Mouse (Mus musculus) kidney, adult 2 months (tissue): Measurements from ENCODE around the gene Ddhd1. TPM values are rescaled to one million over a fixed set of nuclear protein-coding genes. Genes with fewer than 3 reads are reported as not detected.

ENCODE experiments used
- DNase-seq: peaks from one replicate; pipeline ENCODE4 v3.0.0; 2021
- H3K27ac ChIP-seq: fragments of 200-500 bp; 2 replicates; pipeline ENCODE4 v1.5.1; 2012; ENCODE audit warnings: low read depth, low read length, control low read depth, inconsistent platforms; ENCODE audit not compliant: insufficient read depth
- H3K27me3 ChIP-seq: fragments of 200-500 bp; replicated peaks from 2 replicates; pipeline ENCODE4 v1.6.1; 2012; ENCODE audit warnings: mild to moderate bottlenecking, moderate library complexity, low read length, inconsistent platforms; ENCODE audit not compliant: control insufficient read depth, insufficient read depth
- H3K36me3 ChIP-seq: fragments of 200-500 bp; 2 replicates; pipeline ENCODE4 v1.6.1; 2012; ENCODE audit warnings: mild to moderate bottlenecking, moderate library complexity, low read length, inconsistent platforms; ENCODE audit not compliant: control insufficient read depth, insufficient read depth
- H3K4me1 ChIP-seq: fragments of 200-500 bp; 2 replicates; pipeline ENCODE4 v1.6.1; 2011; ENCODE audit warnings: low read length; ENCODE audit not compliant: control insufficient read depth, insufficient read depth
- H3K4me3 ChIP-seq: fragments of 200-500 bp; 2 replicates; pipeline ENCODE4 v1.5.1; 2011; ENCODE audit warnings: mild to moderate bottlenecking, low read depth, low read length, control low read depth; ENCODE audit not compliant: insufficient read depth
- CTCF ChIP-seq: fragments of 200-500 bp; conservative IDR thresholded peaks from 2 replicates; pipeline ENCODE4 v1.5.1; 2011; ENCODE audit warnings: low read depth, mild to moderate bottlenecking, control low read depth, low read length, moderate library complexity, mixed read lengths; ENCODE audit not compliant: insufficient read depth, insufficient read length
- POLR2A ChIP-seq: fragments of 200-500 bp; IDR thresholded peaks from one replicate; pipeline ENCODE4 v1.6.1; 2011; ENCODE audit warnings: low read depth, low read length, control low read depth
- whole genome bisulfite sequencing: fragments of 180-500 bp; shearing (Covaris S2); methylation state at CpG from one replicate; pipeline ENCODE4 v1.1.7; 2018; 5-methylcytosine and 5-hydroxymethylcytosine counted together
- polyA plus RNA-seq: library from polyadenylated mRNA; depleted of rRNA; stranded (reverse); fragments of >200 nt; gene quantifications from 2 replicates; pipeline ENCODE4 v1.2.3, GENCODE M21; 2012

Gene Ddhd1
- polyA plus RNA-seq, 1 experiment = 10.7 TPM

DNA sequence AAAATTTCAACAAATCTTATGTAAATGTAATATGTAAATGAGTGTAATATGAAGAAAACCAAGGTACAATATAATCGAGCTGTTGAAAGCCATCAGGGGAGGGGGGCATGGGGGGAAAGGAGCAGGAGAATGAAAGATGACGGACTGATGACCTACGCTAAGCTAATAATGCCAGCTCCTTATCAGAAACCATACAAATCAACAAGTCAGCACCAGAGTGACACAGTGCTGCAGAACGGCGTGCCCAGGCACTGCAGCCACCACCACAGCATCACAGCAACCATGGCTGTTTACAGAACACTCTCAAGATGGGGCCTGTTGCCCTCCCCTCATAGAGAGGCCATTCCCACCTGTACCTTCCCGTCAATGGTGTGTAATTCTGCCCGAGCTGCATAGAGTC is 10.8 kb downstream of the Ddhd1 start:
- H3K27me3 ChIP-seq = no peaks in the 10 kb centered on the region
- TF ChIP-seq CTCF (no peak), POLR2A (no peak)
- H3K36me3 ChIP-seq = no peaks in the 10 kb centered on the region
- no peak overlapping the region for H3K27ac ChIP-seq
- no peak overlapping the region for H3K4me3 ChIP-seq
- DNase-seq = no peak
- H3K4me1 ChIP-seq = peaks cover 10% of the 10 kb centered on the region; the same call in 1 of the 2 replicates
- WGBS = 85% methylated on average over 7 of the region's 7 CpGs

DNA sequence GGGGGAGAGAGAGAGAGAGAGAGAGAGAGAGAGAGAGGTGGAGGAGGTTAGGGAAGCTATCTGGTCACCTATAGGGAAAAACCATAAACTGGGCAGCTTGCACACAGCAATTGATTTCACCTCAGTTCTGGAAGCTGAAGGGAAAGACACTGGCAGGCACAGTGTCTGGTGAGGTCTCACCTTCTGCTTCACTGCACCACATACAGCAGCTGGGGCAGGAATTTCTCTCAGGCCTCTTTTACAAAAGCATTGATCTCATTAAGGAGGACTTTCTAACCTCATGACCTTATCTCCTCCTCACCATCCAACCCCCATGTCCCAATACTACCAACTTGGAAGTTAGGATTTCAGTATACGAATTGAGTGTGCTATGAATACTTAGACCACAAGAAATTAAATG is 13.2 kb downstream of the Ddhd1 start:
- WGBS = 85% methylated on average over 1 of the region's 1 CpGs

DNA sequence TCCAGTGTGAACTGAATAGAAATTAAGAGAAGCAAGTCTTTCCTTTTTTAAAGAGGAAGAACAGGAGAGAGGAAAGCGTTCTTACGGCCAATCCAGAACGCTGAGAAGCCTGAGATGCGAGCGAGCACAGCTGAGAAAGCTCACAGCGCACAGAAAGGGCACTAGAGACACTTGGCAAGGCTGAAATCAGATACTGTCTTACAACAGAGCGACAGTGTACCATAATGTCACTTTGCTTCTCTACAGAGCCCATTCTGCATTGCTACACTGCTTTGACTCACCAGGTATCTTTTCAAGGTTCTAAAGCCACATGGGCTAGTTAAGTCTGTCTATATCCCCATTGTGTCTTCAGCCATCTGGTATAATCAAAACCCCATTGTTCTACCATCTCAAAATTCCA is 13.7 kb downstream of the Ddhd1 start:
- no peak for TF ChIP-seq POLR2A
- no peak for TF ChIP-seq CTCF
- WGBS = 74% methylated on average over 7 of the region's 7 CpGs
- Histone ChIP-seq H3K4me1 (peaks cover 9% of the 10 kb centered on the region; the same call in 1 of the 2 replicates), H3K36me3 (no peaks in the 10 kb centered on the region), H3K4me3 (no peak overlapping the region), H3K27me3 (no peaks in the 10 kb centered on the region), H3K27ac (no peak overlapping the region)
- no peak for DNase-seq

More for the DNA sequence above, 13.2 kb downstream of the Ddhd1 start:
- TF ChIP-seq CTCF (no peak), POLR2A (no peak)
- H3K27ac ChIP-seq = no peak overlapping the region
- DNase-seq = no peak
- H3K36me3 ChIP-seq = no peaks in the 10 kb centered on the region
- no peak overlapping the region for H3K4me3 ChIP-seq
- H3K27me3 ChIP-seq = no peaks in the 10 kb centered on the region
- peaks cover 9% of the 10 kb centered on the region; the same call in 1 of the 2 replicates for H3K4me1 ChIP-seq

DNA sequence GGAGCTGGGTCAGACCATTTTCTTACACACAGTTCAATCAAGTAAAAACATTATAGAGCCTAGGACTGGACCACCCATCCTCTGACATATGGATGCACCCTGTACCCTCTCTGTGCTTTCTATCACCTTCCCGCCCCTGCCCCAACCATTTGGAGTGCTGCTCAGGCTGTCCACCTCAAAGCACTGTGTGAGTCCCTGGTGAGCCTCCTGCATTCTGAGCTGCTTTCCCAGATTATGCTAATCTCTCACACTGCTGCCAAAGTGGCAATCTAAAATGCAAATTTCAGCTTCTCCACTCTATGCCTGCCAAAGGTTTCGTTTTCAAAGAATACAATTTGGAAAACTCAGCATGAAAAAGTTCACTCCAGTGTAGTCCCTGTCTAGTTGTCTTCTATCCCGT is 14.5 kb downstream of the Ddhd1 start:
- Histone ChIP-seq H3K36me3 (no peaks in the 10 kb centered on the region), H3K4me1 (peaks cover 7% of the 10 kb centered on the region; the same call in 1 of the 2 replicates), H3K4me3 (no peak overlapping the region), H3K27ac (no peak overlapping the region), H3K27me3 (no peaks in the 10 kb centered on the region)
- WGBS = 65% methylated on average over 3 of the region's 3 CpGs
- no peak for TF ChIP-seq POLR2A
- TF ChIP-seq CTCF = no peak
- no peak for DNase-seq

DNA sequence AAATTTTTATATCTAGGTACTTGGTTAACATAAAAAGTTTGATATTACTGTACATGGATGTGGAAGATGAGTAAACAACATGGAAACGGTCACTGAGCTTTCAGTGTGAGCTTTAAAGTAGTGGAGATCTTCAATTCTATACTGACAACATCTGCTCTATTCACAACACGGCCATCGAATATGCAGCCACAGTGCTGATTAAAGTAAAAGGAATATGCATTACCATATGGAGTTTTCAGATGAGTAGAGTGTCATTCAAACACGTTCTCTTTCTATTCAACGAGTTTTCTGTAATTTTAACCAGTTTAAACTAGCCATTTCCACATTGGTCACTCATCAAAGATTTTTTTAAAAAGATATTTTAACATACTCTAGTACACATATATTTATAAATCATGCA is 15.1 kb downstream of the Ddhd1 start:
- TF ChIP-seq CTCF (no peak), POLR2A (no peak)
- Histone ChIP-seq H3K27me3 (no peaks in the 10 kb centered on the region), H3K4me3 (no peak overlapping the region), H3K4me1 (0 out of 2 replicates have a peak, but pooled peaks cover 2% of the 10 kb centered on the region), H3K27ac (no peak overlapping the region), H3K36me3 (no peaks in the 10 kb centered on the region)
- no peak for DNase-seq
- whole genome bisulfite sequencing = 91% methylated on average over 5 of the region's 5 CpGs

DNA sequence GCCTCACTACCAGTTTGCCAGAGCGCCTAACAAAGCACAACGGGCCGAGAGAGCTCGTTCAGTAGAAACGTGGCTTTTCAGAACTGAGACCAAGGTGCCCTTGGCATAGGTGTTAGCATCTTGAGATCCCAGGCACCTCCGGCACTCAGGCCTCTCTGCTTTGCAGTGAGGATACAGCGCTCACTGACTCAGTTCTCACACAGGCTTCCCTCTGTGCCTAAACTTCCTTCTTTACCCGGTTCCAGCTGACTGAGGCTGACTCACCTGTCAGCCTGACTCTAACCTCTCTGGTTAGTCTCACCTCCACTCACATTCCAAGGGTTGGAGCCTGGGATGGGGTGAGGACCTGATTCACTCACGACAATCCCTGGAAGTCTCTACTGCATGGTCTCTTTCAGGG is 15.7 kb downstream of the Ddhd1 start:
- 57% methylated on average over 9 of the region's 9 CpGs for WGBS
- TF ChIP-seq CTCF = no peak
- no peak for TF ChIP-seq POLR2A
- Histone ChIP-seq H3K4me3 (no peak overlapping the region), H3K36me3 (no peaks in the 10 kb centered on the region), H3K27ac (no peak overlapping the region), H3K27me3 (no peaks in the 10 kb centered on the region), H3K4me1 (0 out of 2 replicates have a peak, but pooled peaks cover 2% of the 10 kb centered on the region)
- no peak for DNase-seq

DNA sequence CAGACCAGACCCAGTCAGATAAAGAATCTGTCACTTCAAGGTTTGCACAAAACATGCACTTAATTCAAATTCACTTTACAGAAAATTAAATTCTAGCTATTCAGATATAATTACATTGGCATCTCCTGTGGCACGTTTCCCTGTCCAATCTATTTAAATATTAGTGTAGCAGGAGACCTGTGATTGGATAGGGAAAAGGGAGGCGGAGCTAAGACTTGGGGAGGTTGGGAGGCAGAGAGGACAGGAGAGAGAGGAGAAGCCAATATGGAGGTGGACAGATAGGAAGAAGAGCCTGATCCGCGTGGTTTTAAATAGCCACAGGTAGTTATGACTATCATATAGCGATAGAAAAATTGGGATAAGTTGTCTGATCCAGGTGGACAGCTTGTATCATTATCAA is 19.2 kb downstream of the Ddhd1 start:
- Histone ChIP-seq H3K27ac (no peak overlapping the region), H3K27me3 (no peaks in the 10 kb centered on the region), H3K36me3 (no peaks in the 10 kb centered on the region), H3K4me3 (no peak overlapping the region), H3K4me1 (0 out of 2 replicates have a peak, but pooled peaks cover 2% of the 10 kb centered on the region)
- WGBS = 77% methylated on average over 5 of the region's 5 CpGs
- TF ChIP-seq CTCF = no peak
- no peak for TF ChIP-seq POLR2A
- DNase-seq = no peak

DNA sequence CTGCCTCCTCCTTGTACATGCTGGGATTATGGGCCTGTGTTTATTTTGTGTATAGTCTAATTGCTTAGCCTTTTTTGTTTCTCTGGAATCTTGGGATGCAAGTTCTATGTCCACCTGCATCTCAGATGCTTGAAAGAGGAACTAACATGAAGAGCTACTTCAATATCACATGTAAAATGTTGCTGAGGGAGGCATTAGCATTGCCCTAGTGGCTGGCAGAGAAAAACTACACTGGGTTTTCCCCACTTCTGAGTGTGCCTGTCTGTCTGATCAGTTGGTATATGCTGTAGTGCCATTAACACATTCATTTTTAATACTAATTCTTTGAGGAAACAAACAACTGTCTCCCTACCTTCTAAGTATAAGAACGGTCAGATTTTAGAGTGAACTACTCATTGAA is 22.4 kb downstream of the Ddhd1 start:
- no peak for DNase-seq
- H3K27me3 ChIP-seq = no peaks in the 10 kb centered on the region
- no peak overlapping the region for H3K27ac ChIP-seq
- 96% methylated on average over 1 of the region's 1 CpGs for WGBS
- H3K36me3 ChIP-seq = no peaks in the 10 kb centered on the region
- no peaks in the 10 kb centered on the region for H3K4me1 ChIP-seq
- no peak for TF ChIP-seq POLR2A
- no peak for TF ChIP-seq CTCF
- no peak overlapping the region for H3K4me3 ChIP-seq
